Mouse (Mus musculus): ENCODE results near the gene Hsd17b10.

DNA sequence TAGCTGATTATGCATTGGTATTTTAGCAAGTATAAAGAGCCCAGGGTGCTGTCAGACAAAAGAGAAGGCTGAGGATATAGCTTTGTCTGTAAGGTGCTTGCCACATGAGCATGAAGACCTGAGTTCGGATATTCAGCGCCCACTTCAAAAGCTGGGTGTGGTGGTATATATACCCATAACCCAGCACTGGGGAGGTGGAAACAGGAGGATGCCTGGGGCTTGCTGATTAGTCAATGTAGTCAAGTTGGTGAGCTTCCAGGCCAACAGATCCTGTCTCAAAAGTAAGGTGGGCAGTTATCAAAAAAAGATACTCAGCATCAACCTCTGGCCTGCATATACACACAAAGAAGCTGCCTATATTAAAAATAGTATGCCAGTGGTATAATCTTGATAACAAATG lies 17.6 kb downstream of the Hsd17b10 start:
- no peak for TF ChIP-seq GATA1 (IDR thresholded peaks at IDR 0.05; ENCODE audit: borderline replicate concordance, low read length)
- no peak for TF ChIP-seq FLI1 (IDR thresholded peaks at IDR 0.05; ENCODE audit: low read length)

All from megakaryocyte, embryonic 14.5 days (primary cell).